Mouse (Mus musculus) heart, postnatal 25 days (tissue): Measurements from ENCODE around the gene Chd8. TPM values are rescaled to one million over a fixed set of nuclear protein-coding genes. Genes with fewer than 3 reads are reported as not detected.

Source experiments
- DNase-seq: peaks from one replicate; pipeline ENCODE4 v3.0.0; 2022; ENCODE audit warnings: low spot score
- intact Hi-C: fragments of 180-260 bp; cut with DNase I; formaldehyde crosslinking; loops from one replicate; pipeline ENCODE4 v1.15.1; 2025
- total RNA-seq, 2 experiments: library from RNA; stranded (reverse); gene quantifications; 2 replicates each; pipeline ENCODE4 v1.2.3; 2021

The Chd8 gene
- total RNA-seq, 2 experiments from 2014 or later, result 34.6 to 44.8 TPM

GRCm38 (mm10) chr14:52225972-52226371, 31.6 kb downstream of the Chd8 start:
- DNase-seq, result no peak
- intact Hi-C loops, result no loop called here

- intact Hi-C loops, result no loop called here
Observed at GRCm38 (mm10) chr14:52217261-52217660, 40.3 kb downstream of the Chd8 start.

DNA sequence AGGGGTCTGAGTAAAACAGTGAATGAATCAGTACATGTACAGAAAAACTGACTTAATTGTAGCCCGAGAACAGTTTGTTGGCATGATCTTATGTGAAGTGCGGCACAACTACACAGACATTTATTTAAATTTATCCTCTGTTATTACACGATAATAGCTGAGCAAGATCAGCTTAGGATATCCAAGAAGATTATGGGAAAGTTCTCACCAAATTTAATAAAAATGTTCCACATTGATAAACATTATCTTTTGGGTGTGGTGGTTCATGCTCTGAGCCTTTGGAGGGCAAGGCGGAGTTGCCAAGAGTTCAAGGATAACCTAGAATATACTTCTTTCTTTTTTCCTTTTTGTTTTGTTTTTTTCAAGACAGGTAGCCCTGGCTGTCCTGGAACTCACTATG, 58.2 kb downstream of the Chd8 start:
- intact Hi-C loops, result loop anchor here (5.0 kb wide), 1 partner anchor 92 kb away; no protein-coding TSS in a partner anchor

More at GRCm38 (mm10) chr14:52217261-52217660, 40.3 kb downstream of the Chd8 start:
- no peak for DNase-seq

GRCm38 (mm10) chr14:52198141-52198540, 59.4 kb downstream of the Chd8 start:
- intact Hi-C loops, result loop anchor here (5.0 kb wide), 1 partner anchor 91 kb away; no protein-coding TSS in a partner anchor
- DNase-seq, result no peak

More for the DNA sequence above, 58.2 kb downstream of the Chd8 start:
- DNase-seq, result no peak

- DNase-seq, result peak; percentile 63
- intact Hi-C loops, result loop anchor here (2.0 to 5.0 kb wide), 2 partner anchors 73 to 90 kb away; no protein-coding TSS in a partner anchor
Observed at GRCm38 (mm10) chr14:52197156-52197878, 60.3 kb downstream of the Chd8 start, which contains the start of gene Supt16. Gene Supt16 (minus strand): TSS chr14:52197416.

- no peak for DNase-seq
- intact Hi-C loops, result loop anchor here (2.0 to 5.0 kb wide), 2 partner anchors 72 to 89 kb away; no protein-coding TSS in a partner anchor
Observed at GRCm38 (mm10) chr14:52196230-52197155, 61.1 kb downstream of the Chd8 start.

GRCm38 (mm10) chr14:52195691-52196090, 61.9 kb downstream of the Chd8 start:
- intact Hi-C loops, result loop anchor here (2.0 to 5.0 kb wide), 2 partner anchors 71 to 88 kb away; no protein-coding TSS in a partner anchor
- DNase-seq, result no peak

DNA sequence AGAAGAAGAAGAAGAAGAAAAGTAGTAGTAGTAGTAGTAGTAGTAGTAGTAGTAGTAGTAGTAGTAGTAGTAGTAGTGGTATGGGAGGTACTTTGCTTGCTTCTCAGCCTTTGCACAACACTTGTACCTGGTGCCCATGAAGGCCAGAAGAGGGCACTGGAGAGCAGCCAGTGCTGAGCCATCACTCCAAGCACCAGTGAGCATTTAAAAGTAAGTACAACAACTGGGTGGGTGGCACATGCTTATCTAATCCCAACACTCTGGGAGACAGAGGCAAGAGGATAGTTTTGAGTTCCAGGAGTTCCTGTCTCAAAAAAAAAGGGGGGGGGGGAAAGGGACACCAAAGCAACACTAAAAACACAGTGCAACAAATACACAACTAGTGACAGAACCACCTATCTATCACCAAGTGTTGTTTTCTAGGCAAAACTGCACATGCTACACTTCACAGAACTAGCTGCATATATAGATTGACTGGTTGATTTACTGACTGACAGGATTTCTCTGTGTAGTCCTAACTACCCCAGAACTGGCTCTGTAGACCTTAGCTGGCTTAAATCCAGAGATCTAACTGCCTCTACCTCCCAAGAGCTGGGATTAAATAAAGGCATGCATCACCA, 66.7 kb downstream of the Chd8 start:
- intact Hi-C loops, result no loop called here
- no peak for DNase-seq

GRCm38 (mm10) chr14:52189519-52189918, 68.1 kb downstream of the Chd8 start:
- DNase-seq, result no peak
- intact Hi-C loops, result no loop called here

DNA sequence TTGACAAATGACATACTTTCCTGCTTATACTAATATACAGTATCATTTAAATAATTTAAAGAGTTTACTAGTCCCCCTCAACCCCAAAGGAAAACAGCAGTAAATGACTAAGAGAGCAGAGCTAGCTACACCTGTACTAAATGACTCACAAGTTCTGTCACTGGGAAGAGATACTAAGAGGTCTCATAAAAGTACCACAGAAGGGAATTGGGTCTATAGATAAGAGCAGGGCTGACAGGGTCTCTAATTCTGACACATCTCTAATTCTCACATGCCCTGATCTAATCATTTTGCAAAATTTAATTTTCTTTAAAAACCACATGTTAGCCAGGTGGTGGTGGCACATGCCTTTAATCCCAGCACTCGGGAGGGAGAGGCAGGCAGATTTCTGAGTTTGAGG, 68.8 kb downstream of the Chd8 start:
- intact Hi-C loops, result no loop called here
- DNase-seq, result no peak

- DNase-seq, result no peak
- intact Hi-C loops, result no loop called here
Observed at GRCm38 (mm10) chr14:52166571-52166970, 91.0 kb downstream of the Chd8 start.

DNA sequence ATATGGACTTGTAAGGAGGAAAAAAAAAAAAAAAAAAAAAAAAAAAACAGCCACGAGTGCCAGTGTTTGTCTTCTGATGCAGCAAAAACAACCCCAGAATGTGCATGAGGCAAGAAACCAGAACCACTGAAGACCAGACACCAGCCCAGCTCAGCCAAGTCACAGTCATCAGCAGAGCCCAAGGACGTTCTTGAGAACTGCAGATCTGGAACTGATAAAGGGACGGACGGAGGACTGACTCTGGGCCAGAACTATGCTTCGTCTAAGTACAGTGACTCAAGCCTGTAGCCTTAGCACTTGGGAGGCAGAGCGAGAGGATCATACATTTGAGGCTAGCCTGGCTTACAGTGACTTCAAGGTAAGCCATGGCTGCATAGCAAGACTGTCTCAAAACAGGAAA, 96.7 kb downstream of the Chd8 start:
- no peak for DNase-seq
- intact Hi-C loops, result no loop called here

GRCm38 (mm10) chr14:52155008-52155407, 102.6 kb downstream of the Chd8 start:
- no peak for DNase-seq
- intact Hi-C loops, result no loop called here

- no peak for DNase-seq
- intact Hi-C loops, result no loop called here
Observed at GRCm38 (mm10) chr14:52152613-52153012, 105.0 kb downstream of the Chd8 start.

DNA sequence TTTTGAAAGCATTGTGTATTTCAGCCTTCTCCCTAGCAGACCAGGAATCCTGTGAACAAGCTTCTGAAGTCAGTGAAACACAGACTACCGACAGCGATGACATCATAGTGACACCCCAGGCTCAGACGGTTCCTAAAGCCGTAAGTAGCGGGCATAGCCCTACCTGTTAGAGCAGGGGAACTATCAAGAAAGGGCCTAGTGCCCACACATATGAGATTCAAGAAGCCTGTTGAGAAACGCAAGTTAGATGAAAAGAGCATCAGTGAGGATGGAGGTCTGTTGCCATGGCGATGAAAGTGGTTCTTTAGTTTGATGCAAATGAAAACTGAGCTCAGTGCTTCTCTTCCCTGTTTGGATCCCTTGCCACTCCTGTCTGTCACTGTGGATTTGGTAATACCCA, 105.4 kb downstream of the Chd8 start:
- intact Hi-C loops, result no loop called here
- DNase-seq, result no peak

DNA sequence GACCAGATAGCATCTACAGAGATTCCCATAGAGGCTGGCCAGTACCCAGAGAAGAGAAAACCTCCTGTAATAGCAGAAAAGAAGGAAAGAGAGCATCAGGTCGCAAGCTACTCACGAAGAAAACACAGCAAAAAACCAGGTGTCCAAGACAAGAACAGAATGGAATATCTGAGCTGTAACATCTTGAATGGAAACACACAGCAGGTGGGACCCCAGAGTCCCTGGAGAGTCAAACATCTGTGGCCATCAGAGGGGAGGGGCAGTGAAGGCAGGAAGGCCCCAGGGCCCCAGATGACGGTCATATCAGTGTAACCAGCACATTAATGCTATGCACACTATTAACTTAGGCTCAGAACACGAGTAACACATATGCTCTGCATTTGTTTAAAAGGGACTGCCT, 107.7 kb downstream of the Chd8 start:
- intact Hi-C loops, result no loop called here
- no peak for DNase-seq
